Mouse (Mus musculus) CH12.LX (cell line): ENCODE data around the gene Terb1. TPM values are rescaled to one million over a fixed set of nuclear protein-coding genes. Genes with fewer than 3 reads are reported as not detected.

Source experiments
- DNase-seq: peaks from one replicate; pipeline ENCODE4 v3.0.0-alpha.2; 2013; ENCODE audit errors: extremely low read depth
- H3K27ac ChIP-seq: 2 replicates; pipeline ENCODE4 v1.5.1; 2012; ENCODE audit warnings: low read depth, mild to moderate bottlenecking, control low read depth, moderate library complexity; ENCODE audit not compliant: insufficient read depth
- H3K27me3 ChIP-seq: replicated peaks from 2 replicates; pipeline ENCODE3; 2012; ENCODE audit warnings: inconsistent platforms
- H3K36me3 ChIP-seq, 2 experiments: replicated peaks in 1 of 2; 2 replicates each; pipeline versions ENCODE3 to v1.6.1; 2012; ENCODE audit warnings: inconsistent platforms in 1 of 2, low read length in 1 of 2, mild to moderate bottlenecking in 1 of 2, mixed read lengths in 1 of 2, moderate library complexity in 1 of 2; ENCODE audit not compliant: control insufficient read depth in 1 of 2, insufficient read depth in 1 of 2
- H3K4me1 ChIP-seq, 2 experiments: 2 replicates each; pipeline ENCODE4 v1.6.1; 2012; ENCODE audit warnings: inconsistent platforms in 1 of 2, moderate library complexity in 1 of 2; ENCODE audit not compliant: insufficient read depth in 2 of 2, control insufficient read depth in 1 of 2
- H3K4me2 ChIP-seq: 2 replicates; pipeline ENCODE4 v1.6.1; 2012; ENCODE audit warnings: low read depth, mild to moderate bottlenecking, control low read depth; ENCODE audit not compliant: poor library complexity, insufficient read depth, severe bottlenecking
- H3K4me3 ChIP-seq, 3 experiments: fragments of 150-350 bp in 1 of 3; sonication (generic) in 1 of 3; replicated peaks in 1 of 3; 2 replicates each; pipeline versions ENCODE3 to v1.5.1; 2011 to 2012; ENCODE audit warnings: low read depth in 2 of 3, low read length in 2 of 3, mild to moderate bottlenecking in 2 of 3, moderate library complexity in 2 of 3, control low read depth in 1 of 3, improper control_type of control experiment in 1 of 3, inconsistent platforms in 1 of 3, mixed read lengths in 1 of 3; ENCODE audit not compliant: poor library complexity in 1 of 3
- H3K79me2 ChIP-seq: replicated peaks from 2 replicates; pipeline ENCODE4 v1.6.1; 2012; ENCODE audit warnings: mild to moderate bottlenecking, moderate library complexity; ENCODE audit not compliant: control insufficient read depth, poor library complexity, insufficient read depth, severe bottlenecking; ENCODE audit errors: extremely low read depth
- H3K9ac ChIP-seq: 2 replicates; pipeline ENCODE4 v1.6.1; 2012; ENCODE audit warnings: low read depth, mild to moderate bottlenecking, control low read depth, moderate library complexity; ENCODE audit not compliant: insufficient read depth
- H3K9me3 ChIP-seq: replicated peaks from 2 replicates; pipeline ENCODE3; 2012; ENCODE audit warnings: low read length, inconsistent platforms, mixed read lengths
- CHD2 ChIP-seq: IDR thresholded peaks from 2 replicates; pipeline ENCODE4 v1.6.1; 2011; ENCODE audit warnings: low read length, improper control_type of control experiment
- CTCF ChIP-seq, 2 experiments: IDR thresholded peaks in 1 of 2; conservative IDR thresholded peaks in 1 of 2; 2 replicates each; pipeline ENCODE4 v1.5.1; 2011 to 2012; ENCODE audit warnings: low read depth in 2 of 2, low read length in 2 of 2, improper control_type of control experiment in 1 of 2, inconsistent platforms in 1 of 2, mild to moderate bottlenecking in 1 of 2, moderate library complexity in 1 of 2
- ETS1 ChIP-seq: conservative IDR thresholded peaks from 2 replicates; pipeline ENCODE4 v1.6.1; 2012; ENCODE audit warnings: low read depth, mild to moderate bottlenecking, inconsistent platforms, low read length, improper control_type of control experiment, moderate library complexity
- GABPA ChIP-seq: IDR thresholded peaks from 2 replicates; pipeline ENCODE4 v1.6.1; 2012; ENCODE audit warnings: low read depth, low read length, improper control_type of control experiment, inconsistent platforms; ENCODE audit not compliant: insufficient replicate concordance
- HCFC1 ChIP-seq: IDR thresholded peaks from 2 replicates; pipeline ENCODE4 v1.6.1; 2012; ENCODE audit warnings: low read depth, mild to moderate bottlenecking, inconsistent platforms, low read length, improper control_type of control experiment
- JUND ChIP-seq: conservative IDR thresholded peaks from 2 replicates; pipeline ENCODE4 v1.6.1; 2011; ENCODE audit warnings: low read depth, low read length, improper control_type of control experiment
- KAT2A ChIP-seq: IDR thresholded peaks from 2 replicates; pipeline ENCODE4 v1.6.1; 2012; ENCODE audit warnings: low read length, improper control_type of control experiment, inconsistent platforms; ENCODE audit not compliant: insufficient replicate concordance
- MAX ChIP-seq: IDR thresholded peaks from 2 replicates; pipeline ENCODE4 v1.6.1; 2011; ENCODE audit warnings: low read length, improper control_type of control experiment
- MAZ ChIP-seq: IDR thresholded peaks from 2 replicates; pipeline ENCODE4 v1.6.1; 2012; ENCODE audit warnings: low read depth, mild to moderate bottlenecking, inconsistent platforms, low read length, improper control_type of control experiment, moderate library complexity
- MXI1 ChIP-seq: IDR thresholded peaks from 2 replicates; pipeline ENCODE4 v1.6.1; 2011; ENCODE audit warnings: mild to moderate bottlenecking, low read depth, low read length, improper control_type of control experiment
- MYC ChIP-seq: IDR thresholded peaks from 2 replicates; pipeline ENCODE4 v1.6.1; 2011; ENCODE audit warnings: low read depth, mild to moderate bottlenecking, improper control_type of control experiment, low read length
- POLR2A ChIP-seq: IDR thresholded peaks from 2 replicates; pipeline ENCODE4 v1.6.1; 2011; ENCODE audit warnings: low read depth, mild to moderate bottlenecking, improper control_type of control experiment, low read length
- RAD21 ChIP-seq: IDR thresholded peaks from 2 replicates; pipeline ENCODE4 v1.6.1; 2011; ENCODE audit warnings: low read depth, mild to moderate bottlenecking, low read length, improper control_type of control experiment, moderate library complexity
- RCOR1 ChIP-seq: conservative IDR thresholded peaks from 2 replicates; pipeline ENCODE4 v1.6.1; 2012; ENCODE audit warnings: low read depth, mild to moderate bottlenecking, inconsistent platforms, low read length, improper control_type of control experiment
- TCF12 ChIP-seq: IDR thresholded peaks from 2 replicates; pipeline ENCODE4 v1.6.1; 2014; ENCODE audit warnings: low read depth, mild to moderate bottlenecking, inconsistent platforms, low read length, improper control_type of control experiment
- UBTF ChIP-seq: IDR thresholded peaks from 2 replicates; pipeline ENCODE4 v1.6.1; 2012; ENCODE audit warnings: low read depth, mild to moderate bottlenecking, inconsistent platforms, low read length, improper control_type of control experiment, moderate library complexity
- USF1 ChIP-seq: IDR thresholded peaks from 2 replicates; pipeline ENCODE4 v1.6.1; 2014; ENCODE audit warnings: low read depth, mild to moderate bottlenecking, inconsistent platforms, low read length, improper control_type of control experiment
- USF2 ChIP-seq: conservative IDR thresholded peaks from 2 replicates; pipeline ENCODE4 v1.6.1; 2011; ENCODE audit warnings: low read depth, low read length, improper control_type of control experiment
- ZKSCAN1 ChIP-seq: IDR thresholded peaks from 2 replicates; pipeline ENCODE4 v1.6.1; 2012; ENCODE audit warnings: low read depth, inconsistent platforms, low read length, improper control_type of control experiment, borderline replicate concordance
- ZMIZ1 ChIP-seq: IDR thresholded peaks from 2 replicates; pipeline ENCODE4 v1.6.1; 2012; ENCODE audit warnings: low read depth, mild to moderate bottlenecking, inconsistent platforms, low read length, improper control_type of control experiment
- dilution Hi-C: fragments of 300-500 bp; cut with MboI; formaldehyde crosslinking; loops from 2 replicates; pipeline ENCODE4 v1.14.3; 2020; ENCODE audit warnings: low sequenced_read_pairs; ENCODE audit not compliant: extremely low pct_unique_long_range_greater_than_20kb, extremely low pct_ligation_motif_present
- in situ Hi-C: fragments of 300-500 bp; cut with MboI; formaldehyde crosslinking; loops from 3 replicates; pipeline ENCODE4 v1.14.3; 2019; ENCODE audit warnings: low sequenced_read_pairs, low pct_ligation_motif_present, low pct_unique_long_range_greater_than_20kb, mixed read lengths
- polyA plus RNA-seq: library from polyadenylated mRNA; unstranded; fragments of >175 nt; gene quantifications from 2 replicates; pipeline ENCODE4 v1.2.1, GENCODE M21; 2012; ENCODE audit warnings: low read depth; ENCODE audit not compliant: insufficient read length
- total RNA-seq, 2 experiments: library from RNA; depleted of rRNA; stranded (reverse); fragments of 300-350 nt in 1 of 2; fragments of >200 nt in 1 of 2; gene quantifications; 2 replicates each; pipeline ENCODE4 v1.2.3; 2012 to 2014

Terb1 gene
- total and polyA plus RNA-seq, 3 experiments = not detected

- Histone ChIP-seq H3K79me2 (no peaks in the 10 kb centered on the region), H3K27ac (no peak overlapping the region), H3K4me3 (no peak overlapping the region), H3K9ac (no peak overlapping the region), H3K4me2 (no peak overlapping the region), H3K27me3 (no peaks in the 10 kb centered on the region), H3K9me3 (no peaks in the 10 kb centered on the region), H3K4me1 (no peaks in the 10 kb centered on the region), H3K36me3 (peaks cover 0 to 2% of the 10 kb centered on the region in 2 experiments)
- no peak for DNase-seq
- dilution Hi-C loops (no loop called here), in situ Hi-C loops (loop anchor here (25.0 kb wide), 1 partner anchor 180 kb away; no protein-coding TSS in a partner anchor)
- no peak for TF ChIP-seq HCFC1
- TF ChIP-seq USF2 = no peak
- no peak for TF ChIP-seq MXI1
- no peak for TF ChIP-seq MAZ
- no peak for TF ChIP-seq JUND
- no peak for TF ChIP-seq ZKSCAN1
- TF ChIP-seq RAD21 = no peak
- no peak for TF ChIP-seq KAT2A
- TF ChIP-seq UBTF = no peak
- no peak for TF ChIP-seq POLR2A
- TF ChIP-seq ETS1 = no peak
- no peak for TF ChIP-seq ZMIZ1
- TF ChIP-seq TCF12 = no peak
These were observed 32.5 kb upstream of the Terb1 start for GRCm38 (mm10) chr8:104542160-104542559.

DNA sequence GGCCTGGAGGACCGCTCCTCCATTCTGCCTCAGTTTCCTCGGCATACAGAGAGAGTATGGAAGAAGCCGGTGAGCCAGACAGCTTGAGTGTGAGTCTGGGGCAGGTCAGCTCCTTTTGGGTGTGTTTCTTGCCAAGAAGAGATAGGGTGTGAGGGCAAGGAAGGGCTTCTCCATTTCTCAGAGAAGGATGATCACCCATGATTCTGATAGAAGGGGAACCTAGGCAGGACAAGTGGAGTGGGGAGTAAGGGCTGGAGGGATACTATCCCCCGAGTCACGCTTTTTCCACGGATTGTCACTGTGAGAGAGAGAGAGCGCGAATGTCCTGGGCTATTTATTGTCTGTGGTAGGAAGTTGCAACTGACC lies 31.8 kb upstream of the Terb1 start:
- Histone ChIP-seq H3K79me2 (no peaks in the 10 kb centered on the region), H3K27ac (no peak overlapping the region), H3K9ac (no peak overlapping the region), H3K9me3 (no peaks in the 10 kb centered on the region), H3K4me1 (no peaks in the 10 kb centered on the region), H3K4me3 (no peak overlapping the region), H3K27me3 (no peaks in the 10 kb centered on the region), H3K4me2 (no peak overlapping the region), H3K36me3 (peaks cover 0 to 2% of the 10 kb centered on the region in 2 experiments)
- dilution Hi-C loops = no loop called here
- no peak for DNase-seq
- TF ChIP-seq KAT2A = no peak
- TF ChIP-seq RCOR1 = no peak
- TF ChIP-seq MYC = no peak
- no peak for TF ChIP-seq MAX
- no peak for TF ChIP-seq CHD2
- no peak for TF ChIP-seq USF2
- no peak for TF ChIP-seq USF1
- no peak for TF ChIP-seq GABPA
- TF ChIP-seq CTCF (conservative IDR thresholded peaks at IDR 0.05 in 1 of 2, IDR thresholded peaks at IDR 0.05 in 1 of 2; ENCODE audit: low read depth in 2 of 2, low read length in 2 of 2) = no peak
- TF ChIP-seq MXI1 = no peak
- in situ Hi-C loops = loop anchor here (25.0 kb wide), 1 partner anchor 179 kb away; no protein-coding TSS in a partner anchor
